Mouse (Mus musculus) embryonic stem cell, embryonic (primary cell): Measurements from ENCODE around the gene Gng4.

Experiments used
- CTCF ChIA-PET, 4 experiments: fragments of 300-600 bp in 2 of 4; fragments of 350-600 bp in 2 of 4; sonication (Branson Sonifier 250); formaldehyde crosslinking; loops; one replicate each; lab custom pipeline; 2022; ENCODE audit warnings: inconsistent platforms in 2 of 4; lab: Charles Lee
- POLR2A ChIA-PET, 4 experiments: fragments of 300-600 bp in 2 of 4; fragments of 350-600 bp in 2 of 4; sonication (Branson Sonifier 250); formaldehyde crosslinking; loops; one replicate each; lab custom pipeline; 2022; ENCODE audit warnings: antibody characterized with exemption in 4 of 4, inconsistent platforms in 1 of 4; lab: Charles Lee

Gene Gng4

DNA sequence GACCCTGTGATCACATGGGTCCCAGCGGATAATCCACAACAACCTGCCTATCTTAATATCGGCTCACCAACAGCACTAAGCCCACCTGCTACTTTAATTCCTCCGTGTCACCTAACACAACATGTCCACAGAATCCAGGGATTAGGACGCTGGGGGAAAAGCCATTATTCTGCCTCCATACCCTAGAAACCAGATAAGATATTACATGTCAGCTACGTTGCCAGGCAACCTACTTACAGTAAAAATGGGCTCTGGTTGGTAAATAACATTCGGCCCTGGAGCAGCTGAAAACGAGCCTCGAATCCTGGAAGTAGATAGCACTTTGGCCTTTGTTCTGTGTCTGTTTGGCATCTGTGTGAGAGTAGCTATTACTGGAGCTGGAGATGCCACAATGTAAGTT is 14.9 kb downstream of the Gng4 start:
- CTCF ChIA-PET, result no interaction called here
- POLR2A ChIA-PET, result no interaction called here

DNA sequence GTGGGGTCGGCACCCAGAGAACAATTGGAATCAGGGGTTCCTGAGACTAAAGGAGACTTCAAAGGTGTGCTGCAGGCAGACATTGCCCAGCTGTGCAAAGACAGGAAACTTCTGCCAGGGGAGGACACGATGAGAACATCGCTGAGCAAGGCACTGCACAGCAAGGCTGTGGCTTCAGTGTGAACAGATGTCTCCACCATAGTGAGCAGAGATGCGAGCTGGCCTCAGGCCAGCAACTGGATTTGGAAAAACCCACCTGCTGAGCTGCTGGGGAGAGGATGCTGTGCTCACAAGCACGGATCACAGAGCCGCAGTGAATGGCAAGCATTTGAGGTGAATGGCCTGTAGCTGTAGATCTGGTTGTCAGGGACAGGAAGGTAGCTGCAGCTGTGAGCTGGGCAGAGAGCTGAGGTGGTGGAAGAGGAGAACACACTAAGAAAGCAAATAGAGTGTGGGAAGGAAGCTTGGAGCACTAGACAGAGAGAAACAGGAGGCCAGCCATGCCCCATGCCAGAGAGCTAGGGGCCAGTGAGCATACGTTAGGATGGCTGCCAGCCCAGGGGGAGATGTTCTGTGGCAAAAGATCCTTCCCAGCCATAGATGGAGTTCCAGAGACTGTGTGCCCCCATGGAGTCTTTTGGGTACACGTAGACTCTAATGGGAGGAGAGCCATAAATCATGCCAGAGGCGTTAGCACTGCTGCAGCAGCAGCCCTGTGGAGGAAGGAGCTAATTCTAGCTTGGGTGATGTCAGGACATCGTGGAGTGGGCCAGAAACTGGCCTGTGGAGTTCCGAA is 24.7 kb downstream of the Gng4 start:
- ChIA-PET CTCF (no interaction called here), POLR2A (interaction anchor here in 2 of 4 experiments (0.5 to 1.0 kb wide), 4 partner anchors 15 to 256 kb away, joined by 3 to 4 read pairs (median 3); no protein-coding TSS in a partner anchor)

DNA sequence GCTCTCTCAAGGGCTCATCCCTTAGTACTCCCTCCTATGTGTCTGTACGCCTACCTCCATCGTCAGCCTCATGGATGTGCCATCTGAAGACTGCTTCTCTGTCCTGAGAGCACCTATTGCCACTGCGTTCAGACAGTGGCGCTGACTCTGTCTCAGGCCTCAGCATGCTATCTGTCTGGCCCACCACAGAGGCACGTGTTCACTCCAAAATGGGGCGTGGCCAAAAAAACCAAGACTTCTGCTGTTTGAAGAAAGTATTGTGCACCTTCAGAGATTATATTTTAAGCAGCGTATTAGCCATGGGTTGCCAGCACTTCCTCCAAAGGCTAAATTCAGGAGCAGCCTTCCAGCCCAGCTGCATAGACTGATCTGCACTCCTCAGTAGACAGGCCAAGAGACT is 27.0 kb downstream of the Gng4 start:
- POLR2A ChIA-PET, result no interaction called here

DNA sequence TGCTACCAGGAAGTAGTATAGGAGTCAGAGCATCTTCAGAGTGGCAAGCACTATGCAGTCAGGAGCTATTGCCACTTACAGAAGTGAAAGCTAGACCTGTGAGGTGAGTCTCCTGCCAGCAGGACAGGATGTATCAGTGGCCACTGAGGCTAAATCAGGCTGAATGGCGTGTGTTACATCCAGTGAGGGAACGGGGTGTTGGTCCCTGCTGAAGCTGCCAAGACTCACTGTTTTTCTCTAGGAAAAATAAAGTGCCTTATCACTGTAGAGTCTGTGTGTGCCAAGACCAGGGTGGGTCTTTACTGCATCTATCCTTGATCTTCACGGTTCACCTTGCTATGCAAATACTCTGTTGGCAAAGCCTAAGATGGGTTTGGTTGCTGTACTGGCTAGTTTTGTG is 34.8 kb downstream of the Gng4 start:
- ChIA-PET POLR2A (interaction anchor here in 1 of 4 experiments (1.2 kb wide), 1 partner anchor 11 kb away, joined by 4 read pairs; no protein-coding TSS in a partner anchor), CTCF (no interaction called here)

More for the DNA sequence above, 27.0 kb downstream of the Gng4 start:
- CTCF ChIA-PET, result no interaction called here

DNA sequence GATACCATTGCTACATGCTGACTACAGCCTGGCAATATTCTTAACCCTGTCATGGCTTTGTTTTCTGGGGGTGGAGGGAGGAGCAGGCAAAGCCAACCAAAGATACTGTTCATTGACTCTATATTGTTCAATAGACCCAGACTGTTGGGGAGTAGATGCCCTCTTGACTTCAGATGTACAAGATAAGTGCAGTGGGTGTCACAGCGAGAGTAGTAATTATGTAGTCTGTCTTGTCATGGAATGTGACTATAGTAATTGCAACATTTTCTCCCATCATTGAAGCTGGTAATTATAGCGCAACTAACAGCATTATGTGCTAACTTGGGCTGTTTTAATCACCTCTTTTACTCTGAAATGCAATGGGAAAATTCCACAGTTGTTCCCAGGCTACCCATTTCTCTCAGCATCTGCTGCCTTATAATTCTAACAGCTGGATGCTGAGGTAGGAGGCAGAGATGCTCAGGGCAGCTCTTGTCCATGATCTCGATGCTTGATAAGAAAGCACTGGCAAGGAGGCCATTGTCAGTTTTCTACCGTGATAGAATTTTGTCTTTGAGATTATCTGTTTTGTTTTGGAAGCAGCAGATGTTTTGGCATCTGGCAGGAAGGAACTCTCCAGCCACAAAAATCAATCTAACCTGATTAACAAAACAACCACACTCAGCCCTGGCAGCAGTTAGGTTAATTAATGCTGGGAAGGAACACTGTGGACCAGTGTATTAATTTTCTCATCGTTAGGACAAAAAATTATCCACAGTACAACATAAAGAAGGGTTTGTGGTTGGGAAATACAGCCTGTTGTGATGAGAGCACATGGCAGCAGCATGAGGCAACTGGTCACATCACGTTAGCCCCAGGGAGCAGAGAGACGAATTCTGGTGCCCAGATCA is 36.6 kb downstream of the Gng4 start:
- ChIA-PET POLR2A (no interaction called here), CTCF (interaction anchor here in 1 of 4 experiments (1.1 kb wide), 1 partner anchor 14 kb away, joined by 3 read pairs; no protein-coding TSS in a partner anchor)

DNA sequence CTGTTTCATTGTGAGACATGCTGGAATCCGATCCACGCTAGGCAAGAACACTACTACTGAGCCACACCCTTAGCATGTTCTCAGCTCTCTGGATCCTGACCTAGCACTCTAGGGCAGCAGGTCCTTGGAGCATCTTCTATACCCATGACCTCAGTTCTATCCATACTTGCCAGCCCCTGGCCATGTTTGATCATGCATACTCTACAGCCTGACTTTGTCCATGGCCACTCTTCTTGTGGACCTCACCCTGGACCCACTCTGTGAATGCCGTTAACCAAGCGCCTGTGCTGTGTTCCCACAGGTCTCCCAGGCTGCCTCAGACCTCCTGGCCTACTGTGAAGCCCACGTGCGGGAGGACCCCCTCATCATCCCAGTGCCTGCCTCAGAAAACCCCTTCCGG is 41.1 kb downstream of the Gng4 start:
- ChIA-PET POLR2A (no interaction called here), CTCF (interaction anchor here in 1 of 4 experiments (0.6 kb wide), 1 partner anchor 818 kb away, joined by 8 read pairs; no protein-coding TSS in a partner anchor)

DNA sequence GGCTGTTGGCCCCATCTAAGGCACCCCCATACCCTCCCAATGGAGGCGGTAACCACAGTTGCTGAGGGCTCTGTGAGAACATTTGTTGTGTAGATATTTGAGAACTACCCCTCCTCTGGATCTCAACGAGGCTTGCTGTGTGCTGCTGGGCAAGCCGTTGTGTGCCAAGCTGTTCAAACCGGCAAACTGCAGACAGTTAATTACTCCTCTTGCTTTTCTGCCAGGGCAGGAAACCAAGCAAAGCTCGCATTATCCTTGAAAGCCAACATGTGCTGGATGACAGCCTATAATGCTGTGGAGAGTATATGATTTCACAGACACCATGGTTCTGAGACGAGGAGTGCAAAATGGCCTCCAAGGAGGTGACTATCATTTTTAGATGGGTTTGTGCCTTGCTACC is 42.7 kb downstream of the Gng4 start:
- CTCF ChIA-PET, result no interaction called here
- POLR2A ChIA-PET, result no interaction called here

DNA sequence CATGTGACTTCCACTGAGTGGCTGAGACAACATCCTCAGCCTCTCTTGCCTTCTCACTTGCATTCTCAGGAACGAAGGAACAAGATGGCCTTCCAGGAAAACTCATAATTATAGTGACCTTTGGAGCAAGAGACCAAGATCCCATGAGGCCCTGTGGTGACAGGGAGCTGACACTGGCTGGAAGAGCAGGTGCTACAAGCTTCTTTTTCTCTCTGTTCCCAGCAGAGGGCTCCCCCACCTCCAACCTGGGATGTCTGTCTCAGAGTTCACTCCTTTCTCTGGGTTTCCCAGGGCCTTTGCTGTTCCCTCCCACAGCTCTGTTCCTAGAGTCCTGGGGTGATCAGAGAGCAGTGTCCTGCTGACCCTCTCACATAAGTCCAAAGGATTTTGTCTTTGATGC is 44.3 kb downstream of the Gng4 start:
- ChIA-PET CTCF (interaction anchor here in 1 of 4 experiments (0.6 to 0.8 kb wide), 2 partner anchors 13 to 16 kb away, joined by 3 read pairs; no protein-coding TSS in a partner anchor), POLR2A (no interaction called here)

DNA sequence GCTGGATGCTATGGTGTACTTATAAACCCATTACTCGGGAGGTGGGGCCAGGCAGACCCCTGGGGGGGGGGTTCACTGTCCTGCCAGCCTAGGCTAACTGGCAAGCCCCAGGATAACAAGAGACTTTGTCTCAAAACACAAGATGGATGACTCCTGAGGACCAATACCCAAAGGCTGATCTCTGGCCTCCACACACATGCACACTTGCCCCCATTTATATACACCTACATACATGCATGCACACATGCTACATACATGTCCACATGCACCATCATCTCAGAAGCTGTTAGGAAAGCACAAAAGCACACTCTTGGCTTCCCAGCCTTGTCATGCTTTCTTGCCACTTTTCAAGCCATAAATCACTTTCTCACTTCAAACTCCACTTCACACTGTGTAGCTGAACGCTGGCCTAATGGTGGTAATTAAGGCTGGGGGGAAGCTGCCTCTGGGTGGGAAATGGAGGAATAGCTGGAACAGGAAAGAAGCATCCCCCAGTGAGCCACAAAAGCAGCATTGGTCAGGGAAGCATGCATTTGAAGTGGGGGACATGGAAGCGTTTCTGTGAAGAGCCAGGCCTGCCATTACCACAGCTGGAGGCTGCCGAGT is 46.7 kb downstream of the Gng4 start:
- POLR2A ChIA-PET, result interaction anchor here in 1 of 4 experiments (1.5 kb wide), 1 partner anchor 32 kb away, joined by 3 read pairs; no protein-coding TSS in a partner anchor
- CTCF ChIA-PET, result interaction anchor here in 2 of 4 experiments (0.5 to 0.9 kb wide), 3 partner anchors 8 to 205 kb away, joined by 3 to 5 read pairs (median 5); no protein-coding TSS in a partner anchor

DNA sequence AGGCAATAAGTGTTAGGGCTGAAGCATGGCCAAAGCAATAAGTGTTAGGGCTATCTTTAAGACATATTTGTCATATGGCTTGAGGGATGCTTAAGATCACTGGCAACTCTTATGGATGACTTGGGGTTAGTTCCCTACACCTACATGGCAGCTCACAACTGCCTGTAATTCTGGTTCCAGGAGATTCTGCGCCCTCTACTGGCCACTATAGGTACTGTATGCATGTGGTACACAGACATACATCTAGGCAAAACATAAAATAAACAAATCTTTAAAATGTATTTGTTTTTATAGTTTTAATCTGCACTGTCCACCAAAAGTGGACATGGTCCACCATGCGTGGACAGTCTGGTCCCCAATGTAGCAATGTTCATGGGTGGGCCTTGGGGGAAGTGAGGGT is 51.3 kb downstream of the Gng4 start:
- ChIA-PET CTCF (interaction anchor here (0.6 to 0.9 kb wide), 4 partner anchors 11 to 319 kb away, joined by 3 read pairs; no protein-coding TSS in a partner anchor), POLR2A (no interaction called here)

DNA sequence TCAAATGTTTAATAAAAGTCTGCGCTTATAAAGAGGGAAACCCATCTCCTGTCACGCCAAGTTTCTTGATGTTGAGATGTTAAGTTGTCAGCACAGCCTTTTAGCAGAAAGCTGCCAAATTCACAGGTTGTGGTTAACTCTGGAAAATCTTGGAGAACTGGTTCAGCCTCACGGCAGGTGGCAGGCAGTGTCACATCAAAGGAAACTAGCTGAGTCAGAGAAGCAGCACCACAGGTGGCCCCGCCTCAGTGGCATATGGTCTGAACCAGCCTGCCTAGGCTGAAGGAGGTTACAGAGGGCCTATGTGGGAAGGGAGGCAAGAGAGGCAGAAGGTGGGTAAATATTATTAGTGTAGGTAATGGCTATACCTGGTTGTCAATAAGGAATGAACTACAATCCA is 61.2 kb downstream of the Gng4 start:
- CTCF ChIA-PET, result no interaction called here
- POLR2A ChIA-PET, result no interaction called here

DNA sequence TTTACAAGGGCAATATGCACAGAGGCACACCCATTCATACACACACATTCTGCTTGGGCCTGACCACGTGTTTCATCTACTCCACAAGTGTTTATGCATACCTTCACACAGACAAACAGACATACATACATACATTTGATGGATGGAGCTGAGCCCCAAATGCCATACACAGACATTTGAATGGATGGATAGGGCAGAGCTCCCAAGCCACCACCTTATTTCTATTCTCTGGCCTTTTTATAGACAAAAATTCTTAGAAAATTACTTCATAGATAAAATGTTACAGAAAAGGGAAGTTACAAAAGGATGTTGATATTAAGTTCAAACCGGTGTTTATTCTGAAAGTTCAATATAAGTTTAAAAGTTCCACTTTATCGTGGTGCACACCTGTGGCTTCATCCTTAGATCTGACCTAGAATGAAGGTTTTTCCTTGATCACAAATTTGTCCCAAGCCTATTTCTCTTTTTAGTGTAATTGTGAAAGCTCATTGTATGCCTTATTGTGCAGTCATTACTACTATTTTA is 63.3 kb downstream of the Gng4 start:
- CTCF ChIA-PET, result no interaction called here
- POLR2A ChIA-PET, result no interaction called here

DNA sequence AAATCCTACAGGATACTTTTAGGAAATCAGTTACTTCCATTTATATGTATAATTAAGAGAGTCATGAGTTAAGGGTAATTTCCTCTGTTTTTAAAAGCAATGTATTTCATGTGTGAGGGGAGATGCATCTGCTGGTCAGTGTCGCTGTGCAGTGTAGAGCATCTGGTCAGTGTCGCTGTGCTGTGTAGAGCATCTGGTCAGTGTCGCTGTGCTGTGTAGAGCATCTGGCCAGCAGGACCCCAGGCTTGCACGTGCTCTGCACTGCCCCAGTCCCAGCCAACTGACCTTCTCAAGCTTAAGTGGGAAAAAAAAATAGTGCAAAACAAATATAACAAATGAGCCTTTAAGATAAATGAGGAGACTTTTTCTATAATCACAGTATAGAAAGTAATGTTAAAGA is 73.3 kb downstream of the Gng4 start:
- CTCF ChIA-PET, result no interaction called here
- POLR2A ChIA-PET, result no interaction called here

DNA sequence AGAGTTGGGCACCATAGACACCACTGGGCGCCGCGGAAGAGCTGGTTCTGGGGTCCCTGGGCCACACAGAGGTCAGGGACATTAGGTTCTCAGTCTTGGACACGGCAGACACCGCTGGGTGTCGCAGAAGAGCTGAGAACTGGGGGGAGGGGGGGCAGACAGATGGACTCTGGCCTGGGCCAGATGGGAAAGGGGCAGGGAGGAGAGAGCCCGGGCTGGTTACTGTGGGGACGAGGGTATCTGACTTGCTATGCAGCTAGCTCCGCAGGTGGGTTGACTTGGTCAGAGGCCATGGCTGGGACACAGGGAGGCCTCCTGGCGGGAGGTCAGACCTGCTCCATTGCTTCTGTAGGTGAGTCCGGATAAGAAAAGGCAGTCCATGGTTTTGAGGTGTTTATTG is 78.5 kb downstream of the Gng4 start:
- CTCF ChIA-PET, result interaction anchor here in 2 of 4 experiments (0.7 to 1.2 kb wide), 2 partner anchors 30 to 346 kb away, joined by 5 to 13 read pairs; no protein-coding TSS in a partner anchor
- POLR2A ChIA-PET, result interaction anchor here in 2 of 4 experiments (0.6 to 1.4 kb wide), 8 partner anchors 11 to 687 kb away, joined by 3 to 5 read pairs (median 3); partner anchors contain the start of gene B3galnt2 (in 1 of the 2)

DNA sequence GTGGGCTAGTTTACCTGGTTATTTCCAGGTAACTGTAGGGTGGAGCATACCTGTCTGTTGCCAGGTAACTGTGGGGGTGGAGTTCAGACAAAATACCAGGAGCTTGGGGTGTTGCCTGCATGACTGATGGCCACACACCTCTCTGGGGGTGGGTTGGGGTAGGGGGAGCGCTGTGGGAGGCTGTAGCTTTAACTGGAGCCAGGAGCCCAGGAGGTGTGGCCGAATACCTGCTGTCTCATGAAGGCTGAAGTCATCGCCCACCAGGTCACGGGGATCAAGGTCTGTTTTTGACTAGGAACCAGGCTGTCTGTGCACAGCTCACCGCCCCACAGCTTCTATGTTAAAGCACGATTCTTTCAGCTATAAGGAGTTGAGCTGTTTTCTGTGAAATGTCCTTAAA is 79.1 kb downstream of the Gng4 start:
- ChIA-PET POLR2A (interaction anchor here in 2 of 4 experiments (0.6 to 1.4 kb wide), 8 partner anchors 32 to 686 kb away, joined by 3 to 7 read pairs (median 3); partner anchors contain the start of gene B3galnt2 (in 1 of the 2)), CTCF (interaction anchor here in 1 of 4 experiments (1.2 kb wide), 1 partner anchor 346 kb away, joined by 5 read pairs; no protein-coding TSS in a partner anchor)

DNA sequence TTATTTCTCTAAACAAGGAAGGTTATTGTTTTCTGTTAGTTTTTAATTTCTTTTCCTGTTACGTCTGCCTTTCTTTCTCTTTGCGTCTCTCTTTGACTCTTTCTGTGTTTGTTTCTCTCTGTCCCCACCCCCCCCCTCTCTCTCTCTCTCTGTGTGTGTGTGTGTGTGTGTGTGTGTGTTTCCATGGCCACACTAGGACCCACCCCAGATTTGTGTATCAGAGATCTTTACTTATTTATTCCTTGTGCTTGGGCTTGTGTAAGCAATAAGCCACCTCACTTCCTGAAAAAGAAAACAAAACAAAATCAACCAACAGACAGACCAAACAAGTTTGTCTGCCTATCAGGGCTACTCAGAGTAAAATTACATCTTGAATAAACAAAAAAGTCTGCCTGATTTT is 82.5 kb downstream of the Gng4 start:
- ChIA-PET POLR2A (no interaction called here), CTCF (no interaction called here)

DNA sequence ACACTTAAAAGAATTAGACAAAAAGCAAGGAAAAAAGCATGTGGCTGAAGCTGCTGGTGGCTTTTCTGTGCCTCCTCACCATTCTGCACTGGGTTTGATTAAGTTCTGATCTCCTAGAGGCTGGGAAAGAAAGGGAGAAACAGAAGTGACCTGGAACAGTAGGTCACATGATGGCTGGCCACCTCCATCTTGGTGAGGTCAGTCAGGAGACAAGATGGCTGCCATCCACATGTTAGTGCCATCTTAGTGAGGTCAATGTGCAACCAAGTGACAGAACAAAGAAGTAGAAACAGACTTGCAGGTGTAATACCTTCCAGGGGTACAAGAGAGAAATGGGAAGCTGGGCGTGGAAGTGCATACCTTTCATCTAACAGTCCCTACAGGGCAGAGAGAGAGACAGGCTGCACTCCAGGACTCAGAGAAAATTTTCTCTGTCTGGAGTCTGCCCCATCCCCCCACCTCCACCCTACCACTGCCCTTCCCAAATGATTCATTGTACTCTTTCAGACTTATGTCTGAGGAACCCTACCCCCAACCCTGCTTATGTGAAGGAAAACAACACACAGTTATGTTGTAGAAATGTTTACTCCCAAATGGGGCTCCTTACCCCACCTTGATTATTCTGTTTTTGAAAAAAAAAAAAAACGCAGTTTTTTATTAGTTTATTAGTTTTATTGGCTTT is 83.4 kb downstream of the Gng4 start:
- CTCF ChIA-PET, result interaction anchor here in 3 of 4 experiments (0.8 to 1.8 kb wide), 6 partner anchors 22 to 351 kb away, joined by 3 to 15 read pairs (median 6); partner anchors contain the start of gene Lyst (in 1 of the 3)
- POLR2A ChIA-PET, result interaction anchor here in 2 of 4 experiments (0.6 to 1.0 kb wide), 4 partner anchors 159 to 597 kb away, joined by 3 to 4 read pairs (median 3); no protein-coding TSS in a partner anchor
